Mouse (Mus musculus) left cerebral cortex, postnatal 14 days (tissue): ENCODE results near the gene Mpped2. TPM values are rescaled to one million over a fixed set of nuclear protein-coding genes. Genes with fewer than 3 reads are reported as not detected.

Experiments used
- DNase-seq, 2 experiments: peaks; one replicate each; pipeline ENCODE4 v3.0.0; 2021 to 2022; ENCODE audit warnings: low spot score in 2 of 2, mixed read lengths in 1 of 2
- intact Hi-C: fragments of 180-260 bp; cut with DNase I; formaldehyde crosslinking; loops from one replicate; pipeline ENCODE4 v1.15.1; 2025
- total RNA-seq, 2 experiments: library from RNA; stranded (reverse); gene quantifications; 2 replicates each; pipeline ENCODE4 v1.2.3; 2021

The Mpped2 gene
- total RNA-seq, 2 experiments from 2014 or later: 44.3 to 44.5 TPM

DNA sequence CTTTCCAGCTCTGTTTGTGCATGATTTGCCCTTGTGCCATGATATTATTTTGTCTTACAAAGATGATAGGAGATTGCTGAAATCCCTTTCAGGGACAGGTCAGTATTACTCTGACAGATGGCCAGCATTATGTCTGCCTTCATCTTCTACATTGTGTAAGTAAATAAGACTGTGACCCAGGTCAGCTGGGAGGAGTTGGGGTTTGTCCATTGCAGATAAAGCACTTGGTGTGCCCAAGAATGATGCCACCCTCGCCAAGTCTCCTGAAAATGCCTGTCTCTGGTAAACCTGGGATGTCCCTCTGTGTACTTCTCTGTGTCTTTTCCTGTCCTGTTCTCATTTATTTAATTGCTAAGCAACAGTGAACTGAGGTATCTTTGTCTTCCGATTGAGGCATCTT is 177.8 kb downstream of the Mpped2 start:
- intact Hi-C loops: no loop called here
- no peak for DNase-seq

DNA sequence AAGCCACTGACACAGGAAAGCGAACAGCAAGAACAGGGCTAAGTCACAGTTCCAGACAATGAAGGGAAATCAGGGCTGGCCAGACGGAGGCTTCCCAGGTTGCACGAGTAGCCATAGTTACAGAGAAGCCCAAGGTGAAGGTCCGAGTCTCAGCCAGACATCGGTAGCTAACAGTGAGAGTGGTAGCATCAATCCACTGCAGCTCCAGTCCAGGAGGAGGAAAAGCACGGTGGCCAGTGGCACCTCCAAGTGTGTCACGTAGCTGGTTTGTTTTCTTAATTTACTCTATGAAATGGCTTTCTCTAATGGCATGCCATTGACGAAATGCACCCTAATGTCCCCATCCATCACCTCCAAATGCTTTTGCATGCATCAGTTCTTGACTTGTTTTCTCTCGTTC is 180.1 kb downstream of the Mpped2 start:
- intact Hi-C loops: no loop called here
- DNase-seq: no peak

DNA sequence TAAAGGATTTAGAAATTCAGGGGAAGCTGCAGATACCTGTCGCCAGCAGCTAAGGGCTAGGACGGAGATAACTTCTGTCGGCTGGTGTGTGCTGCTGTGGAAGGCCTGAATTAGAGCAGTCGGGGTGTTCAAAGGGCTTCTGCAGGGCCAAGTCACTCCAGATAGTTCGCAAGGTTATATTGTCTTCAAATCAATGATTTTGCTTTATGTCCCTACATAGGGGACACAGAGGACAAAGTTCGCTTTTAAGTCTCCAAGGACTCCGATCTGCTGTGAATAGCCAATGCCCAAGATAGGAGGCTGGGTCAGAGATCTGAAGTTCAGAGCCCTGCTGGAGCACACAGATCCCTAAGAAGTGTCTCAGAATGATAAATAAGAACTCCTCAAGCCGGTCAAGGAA is 190.3 kb downstream of the Mpped2 start:
- intact Hi-C loops: no loop called here
- DNase-seq: no peak

DNA sequence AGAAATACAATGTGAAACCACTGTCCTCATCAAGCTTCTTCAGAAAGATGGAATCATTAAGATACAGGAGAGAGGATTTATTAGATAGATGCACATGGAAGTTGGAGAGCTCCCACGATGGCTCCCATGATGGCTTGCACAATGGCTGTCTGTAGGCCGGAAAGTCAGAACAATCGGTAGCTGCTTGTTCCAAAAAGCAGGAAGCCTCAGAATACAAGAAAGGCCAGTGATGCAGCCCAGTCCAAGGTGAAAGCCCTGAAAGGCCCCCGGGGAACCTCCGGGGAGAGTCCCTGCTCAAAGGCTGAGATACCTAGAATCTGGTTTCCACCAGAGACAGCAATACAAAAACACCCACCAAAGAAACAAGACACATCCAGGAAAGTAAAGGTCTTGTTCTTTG is 195.1 kb downstream of the Mpped2 start:
- intact Hi-C loops: no loop called here
- no peak for DNase-seq

DNA sequence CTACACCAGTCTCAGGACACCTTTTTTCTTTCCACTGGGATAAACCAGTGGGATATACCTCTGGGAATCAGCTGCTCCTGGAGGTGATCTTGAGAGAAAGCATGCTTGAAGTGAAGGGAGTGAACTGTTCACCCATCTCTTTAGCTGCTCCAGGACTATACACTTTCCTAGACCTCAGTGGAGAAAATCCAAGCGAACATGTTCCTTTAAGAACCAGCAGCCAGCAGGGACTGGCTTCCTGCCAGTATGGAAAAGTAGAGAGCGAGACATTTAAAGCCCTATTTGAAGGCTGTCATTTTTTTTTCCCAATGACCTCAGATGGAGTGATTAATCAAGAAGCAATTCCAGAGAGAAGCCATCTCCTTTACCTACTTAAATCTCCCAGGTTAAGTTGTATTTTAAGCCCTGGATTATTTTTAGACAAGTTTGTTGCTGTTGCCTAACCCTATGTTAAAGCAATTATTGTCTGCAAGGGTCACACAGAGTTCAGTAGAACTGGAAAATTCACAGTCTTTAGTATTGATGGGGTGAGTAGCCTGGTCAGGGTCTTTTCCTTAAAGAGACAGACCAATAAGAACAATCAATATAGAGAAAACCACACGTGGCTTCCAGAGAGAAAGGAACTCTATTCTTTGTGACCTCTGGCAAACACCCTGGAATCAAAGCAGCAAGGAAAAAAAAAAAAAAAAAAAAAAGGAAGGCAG is 196.4 kb downstream of the Mpped2 start:
- intact Hi-C loops: no loop called here
- DNase-seq: peak; percentile 31 to 43

DNA sequence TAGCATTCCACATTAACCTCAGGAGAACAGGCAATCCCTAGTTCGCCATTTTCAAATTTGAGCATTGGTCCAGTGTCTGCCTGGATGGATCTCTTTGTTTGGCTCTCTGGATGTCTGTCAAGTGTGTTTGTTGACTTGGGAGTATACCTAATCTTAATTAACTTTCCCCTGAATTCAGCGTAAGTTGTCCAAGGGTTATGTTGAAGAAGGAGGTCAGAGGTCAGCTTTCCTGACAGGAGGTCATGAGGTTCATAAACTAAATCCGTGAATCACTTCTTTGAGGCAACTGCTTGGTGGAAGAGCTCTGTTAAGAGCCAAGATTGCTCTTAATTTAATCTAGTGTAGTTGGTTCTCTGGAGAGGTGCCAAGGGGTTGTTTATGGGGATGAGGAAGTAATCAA is 200.3 kb downstream of the Mpped2 start:
- intact Hi-C loops: no loop called here
- DNase-seq: no peak

DNA sequence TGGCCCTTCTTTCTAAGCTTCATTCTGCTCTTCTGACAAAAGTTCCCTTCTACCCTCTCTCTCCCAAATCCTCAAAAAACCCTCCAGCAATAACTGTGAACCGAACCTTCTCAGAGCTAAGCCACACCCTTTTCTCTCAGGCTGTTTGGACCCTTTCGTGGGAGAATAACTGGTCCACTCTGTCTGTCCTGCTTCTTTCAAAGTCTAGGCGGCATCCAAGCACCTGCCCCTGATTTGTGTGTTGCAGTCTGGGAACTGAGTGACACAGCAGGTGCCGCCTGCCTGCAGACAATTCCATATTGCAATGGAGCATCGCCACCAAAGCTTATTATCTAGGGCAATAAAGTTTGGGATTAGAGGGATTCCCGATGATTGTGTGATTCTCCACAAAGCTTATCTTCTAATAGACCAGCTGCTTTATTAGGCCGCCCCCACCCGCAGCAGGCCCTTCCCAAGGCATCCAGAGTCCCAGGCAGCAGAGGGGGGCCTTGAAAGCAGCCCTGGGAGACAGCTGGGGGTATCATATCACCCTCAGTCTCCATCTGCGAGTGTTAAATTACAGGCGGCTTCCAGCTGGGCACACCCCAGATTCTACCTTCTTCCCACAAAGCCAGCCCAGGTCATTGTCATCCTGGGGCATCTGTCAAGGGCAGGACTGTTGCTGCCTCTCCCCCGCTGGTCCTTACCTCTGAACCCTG is 202.4 kb downstream of the Mpped2 start:
- intact Hi-C loops: no loop called here
- no peak for DNase-seq

DNA sequence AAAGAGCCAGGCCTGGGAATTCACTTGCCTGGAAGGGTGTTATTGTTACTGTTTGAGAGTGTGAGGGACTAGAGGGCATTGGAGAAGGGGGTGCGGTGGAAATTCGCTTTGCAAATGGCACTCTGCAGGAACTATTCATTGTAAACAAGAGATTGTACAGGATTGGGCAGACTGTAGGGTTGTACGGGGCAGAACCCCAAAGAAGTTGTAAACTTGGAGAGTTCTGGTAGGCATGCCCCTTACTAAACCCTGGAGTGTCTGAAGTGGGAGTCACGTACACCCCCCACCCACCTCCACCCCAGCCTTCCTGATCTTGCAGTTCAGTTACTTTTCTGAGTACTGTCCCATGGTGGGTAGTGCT is 202.9 kb downstream of the Mpped2 start:
- intact Hi-C loops: no loop called here

DNA sequence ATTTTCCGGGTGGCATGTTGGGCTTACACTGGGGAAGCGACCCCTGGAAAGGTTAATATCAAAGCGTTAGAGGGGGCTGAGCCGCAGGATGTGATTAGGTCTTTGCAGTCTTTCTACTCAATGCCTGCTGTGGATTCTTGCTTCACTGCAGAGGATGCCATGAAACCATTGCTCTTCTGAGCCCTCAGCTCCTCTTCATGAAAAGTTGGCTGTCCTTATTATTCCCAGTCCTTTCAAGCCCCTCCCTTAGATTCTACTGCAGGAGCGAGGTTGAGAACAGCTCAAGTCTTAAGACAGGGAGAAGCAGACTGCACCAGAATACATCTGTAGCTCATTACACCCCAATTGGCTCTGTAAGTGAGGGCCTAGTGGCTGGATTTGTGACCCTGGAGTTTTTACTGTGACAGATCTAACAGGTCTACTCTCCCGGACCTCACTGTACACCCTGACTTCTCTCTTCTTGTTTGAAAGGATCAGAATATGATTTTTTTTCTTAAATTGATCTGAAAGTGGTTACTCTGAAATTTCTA is 218.9 kb downstream of the Mpped2 start:
- intact Hi-C loops: no loop called here
- no peak for DNase-seq

More for the DNA sequence above, 202.9 kb downstream of the Mpped2 start:
- DNase-seq: no peak
